Mouse (Mus musculus): ENCODE data around the gene Gm21488. TPM values are rescaled to one million over a fixed set of nuclear protein-coding genes. Genes with fewer than 3 reads are reported as not detected.

The Gm21488 gene
- polyA plus RNA-seq (2012; rRNA removed; ENCODE audit: low replicate concordance): not detected in 2 replicates

DNA sequence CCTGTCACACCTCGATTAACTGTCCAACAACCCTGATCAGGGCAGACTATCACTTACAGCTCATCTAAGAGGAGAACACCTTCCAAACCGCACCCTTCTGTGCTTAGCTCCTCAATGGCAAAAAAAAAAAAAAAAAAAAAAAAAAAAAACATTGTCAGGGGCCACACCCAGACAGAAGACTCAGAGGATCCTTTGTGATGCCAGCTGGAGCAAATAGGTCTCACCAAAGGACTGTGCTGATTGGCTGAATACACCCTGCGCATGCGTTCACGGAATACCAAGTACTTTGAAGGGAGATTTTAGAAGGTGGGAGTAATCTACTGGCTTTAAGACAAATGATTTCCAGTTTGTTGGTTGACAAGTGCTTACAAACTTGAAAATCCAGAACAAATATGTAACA lies at the start of gene Gm21488:
Gm21488 (minus strand) TSS at position 101 of the 400 bp plus-strand sequence.

